Mouse (Mus musculus): ENCODE data around the gene Acss3. TPM values are rescaled to one million over a fixed set of nuclear protein-coding genes. Genes with fewer than 3 reads are reported as not detected.

Gene Acss3
- polyA plus RNA-seq, 1 experiment = 0.08 TPM

DNA sequence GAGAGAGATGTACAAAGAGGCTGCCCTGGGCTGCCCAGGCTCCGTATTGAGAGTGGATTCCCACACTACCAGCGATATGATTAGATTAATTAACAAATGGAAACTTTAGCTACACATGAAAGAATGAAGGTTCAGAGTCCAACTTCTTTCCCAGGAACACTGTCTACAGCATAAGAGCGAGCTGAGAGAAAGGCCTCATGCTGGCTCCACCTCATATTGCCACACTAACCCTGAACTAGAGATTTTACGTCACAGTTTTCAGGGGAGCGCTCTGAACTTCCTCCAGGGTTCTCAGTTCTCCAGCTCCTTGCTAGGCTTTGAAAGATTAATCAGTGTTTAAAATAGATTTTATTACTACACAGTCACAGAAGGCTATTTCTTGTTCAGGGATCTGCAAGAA, 182.1 kb downstream of the Acss3 start:
- H3K27me3 ChIP-seq (ENCODE audit: control insufficient read depth, insufficient read depth, insufficient read length) = no peaks in the 10 kb centered on the region
- no peaks in the 10 kb centered on the region for H3K79me2 ChIP-seq (ENCODE audit: control insufficient read depth, insufficient read depth)
- TF ChIP-seq MYOD1 (IDR thresholded peaks at IDR 0.05; ENCODE audit: control insufficient read depth, insufficient read length, low read depth) (no peak), MAX (IDR thresholded peaks at IDR 0.05) (no peak)

DNA sequence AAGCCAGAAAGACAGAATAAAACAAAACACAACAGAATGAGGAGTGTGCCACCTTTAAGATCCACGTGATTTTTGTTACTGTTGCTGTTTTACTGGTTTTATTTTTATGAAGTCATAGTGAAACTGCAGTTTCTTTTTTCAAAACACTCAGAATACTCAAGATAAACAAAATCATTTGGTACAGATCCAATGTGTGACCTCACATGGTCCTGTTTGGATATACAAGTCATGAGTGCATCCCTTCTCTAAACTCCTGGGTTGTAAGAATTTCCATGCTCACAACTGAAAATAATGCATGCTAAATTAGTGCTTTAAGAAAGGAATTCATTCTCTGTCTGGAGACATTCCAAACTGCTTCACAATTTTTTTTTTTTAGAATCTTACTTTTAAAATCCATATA, 184.0 kb downstream of the Acss3 start:
- Histone ChIP-seq H3K4me3 (ENCODE audit: insufficient read depth, poor library complexity, severe bottlenecking) (no peak overlapping the region), H3K79me2 (ENCODE audit: control insufficient read depth, insufficient read depth) (no peaks in the 10 kb centered on the region), H3K79me3 (ENCODE audit: low read depth) (no peaks in the 10 kb centered on the region), H3ac (ENCODE audit: control insufficient read depth, insufficient read length, low read depth) (no peak overlapping the region), H3K36me3 (ENCODE audit: control insufficient read depth, insufficient read depth) (no peaks in the 10 kb centered on the region), H3K27me3 (ENCODE audit: control insufficient read depth, insufficient read depth, insufficient read length) (no peaks in the 10 kb centered on the region)
- TF ChIP-seq CEBPB (IDR thresholded peaks at IDR 0.05; ENCODE audit: low read depth) (no peak), CTCF (IDR thresholded peaks at IDR 0.05; ENCODE audit: control insufficient read depth, insufficient read depth, insufficient read length) (no peak), USF1 (IDR thresholded peaks at IDR 0.05; ENCODE audit: low read depth) (no peak), MYOD1 (IDR thresholded peaks at IDR 0.05; ENCODE audit: control insufficient read depth, insufficient read length, low read depth) (no peak), MYOG (IDR thresholded peaks at IDR 0.05; ENCODE audit: control insufficient read depth, extremely low read depth, insufficient read length) (no peak), MAX (IDR thresholded peaks at IDR 0.05) (no peak), FOSL1 (IDR thresholded peaks at IDR 0.05; ENCODE audit: insufficient read depth, low read length, poor library complexity, severe bottlenecking) (no peak)

More for the DNA sequence above, 182.1 kb downstream of the Acss3 start:
- Histone ChIP-seq H3K4me3 (ENCODE audit: insufficient read depth, poor library complexity, severe bottlenecking) (no peak overlapping the region), H3K36me3 (ENCODE audit: control insufficient read depth, insufficient read depth) (no peaks in the 10 kb centered on the region), H3ac (ENCODE audit: control insufficient read depth, insufficient read length, low read depth) (no peak overlapping the region), H3K79me3 (ENCODE audit: low read depth) (no peaks in the 10 kb centered on the region)

DNA sequence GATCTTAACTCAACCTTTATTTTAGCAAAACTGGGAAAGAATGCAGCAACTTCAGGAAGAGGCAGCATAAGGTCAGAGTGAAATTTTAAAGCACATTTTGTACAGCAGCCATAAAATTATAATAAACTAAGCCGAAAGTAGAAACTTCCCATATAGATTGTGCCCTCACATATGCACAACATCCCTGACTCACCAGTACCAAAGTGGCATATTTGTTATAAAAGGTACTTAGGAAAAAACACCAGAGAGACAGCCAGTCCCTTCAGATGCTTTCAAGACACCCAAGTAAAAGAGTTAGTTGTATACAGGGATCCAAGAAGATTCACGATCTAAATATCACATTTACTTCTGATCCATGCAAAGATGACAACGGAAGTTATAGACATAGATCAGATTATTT, 184.6 kb downstream of the Acss3 start:
- Histone ChIP-seq H3K27me3 (ENCODE audit: control insufficient read depth, insufficient read depth, insufficient read length) (no peaks in the 10 kb centered on the region), H3ac (ENCODE audit: control insufficient read depth, insufficient read length, low read depth) (no peak overlapping the region), H3K79me3 (ENCODE audit: low read depth) (no peaks in the 10 kb centered on the region), H3K36me3 (ENCODE audit: control insufficient read depth, insufficient read depth) (no peaks in the 10 kb centered on the region), H3K4me3 (ENCODE audit: insufficient read depth, poor library complexity, severe bottlenecking) (no peak overlapping the region), H3K79me2 (ENCODE audit: control insufficient read depth, insufficient read depth) (no peaks in the 10 kb centered on the region)
- no peak for TF ChIP-seq MYOD1 (IDR thresholded peaks at IDR 0.05; ENCODE audit: control insufficient read depth, insufficient read length, low read depth)
- no peak for TF ChIP-seq FOSL1 (IDR thresholded peaks at IDR 0.05; ENCODE audit: insufficient read depth, low read length, poor library complexity, severe bottlenecking)
- no peak for TF ChIP-seq MAX (IDR thresholded peaks at IDR 0.05)
- TF ChIP-seq CEBPB (IDR thresholded peaks at IDR 0.05; ENCODE audit: low read depth) = no peak
- no peak for TF ChIP-seq CTCF (IDR thresholded peaks at IDR 0.05; ENCODE audit: control insufficient read depth, insufficient read depth, insufficient read length)
- TF ChIP-seq MYOG (IDR thresholded peaks at IDR 0.05; ENCODE audit: control insufficient read depth, extremely low read depth, insufficient read length) = no peak
- no peak for TF ChIP-seq USF1 (IDR thresholded peaks at IDR 0.05; ENCODE audit: low read depth)

DNA sequence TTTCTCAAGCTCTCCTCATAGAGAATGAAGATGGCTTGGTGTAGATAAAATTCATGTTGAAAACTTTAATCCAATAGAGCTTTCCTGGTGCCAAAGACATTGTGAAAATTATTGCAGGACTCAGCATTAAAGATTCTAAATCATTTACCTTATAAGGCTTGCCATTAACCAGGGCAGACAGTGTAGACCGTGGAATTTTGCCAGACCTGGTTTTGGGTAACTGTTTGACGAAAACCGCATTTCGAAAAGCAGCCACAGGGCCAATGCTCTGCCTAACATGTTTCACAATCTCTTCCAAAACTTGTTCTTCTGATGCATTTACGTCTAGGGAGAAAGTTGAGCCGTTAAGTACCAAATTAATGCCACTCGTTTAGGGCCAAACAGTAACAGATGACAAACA, 186.5 kb downstream of the Acss3 start:
- H3ac ChIP-seq (ENCODE audit: control insufficient read depth, insufficient read length, low read depth) = no peak overlapping the region
- H3K36me3 ChIP-seq (ENCODE audit: control insufficient read depth, insufficient read depth) = no peaks in the 10 kb centered on the region
- no peak overlapping the region for H3K4me3 ChIP-seq (ENCODE audit: insufficient read depth, poor library complexity, severe bottlenecking)
- no peaks in the 10 kb centered on the region for H3K79me2 ChIP-seq (ENCODE audit: control insufficient read depth, insufficient read depth)
- no peaks in the 10 kb centered on the region for H3K27me3 ChIP-seq (ENCODE audit: control insufficient read depth, insufficient read depth, insufficient read length)
- no peaks in the 10 kb centered on the region for H3K79me3 ChIP-seq (ENCODE audit: low read depth)
- TF ChIP-seq MYOD1 (IDR thresholded peaks at IDR 0.05; ENCODE audit: control insufficient read depth, insufficient read length, low read depth) (no peak), CTCF (IDR thresholded peaks at IDR 0.05; ENCODE audit: control insufficient read depth, insufficient read depth, insufficient read length) (no peak)

DNA sequence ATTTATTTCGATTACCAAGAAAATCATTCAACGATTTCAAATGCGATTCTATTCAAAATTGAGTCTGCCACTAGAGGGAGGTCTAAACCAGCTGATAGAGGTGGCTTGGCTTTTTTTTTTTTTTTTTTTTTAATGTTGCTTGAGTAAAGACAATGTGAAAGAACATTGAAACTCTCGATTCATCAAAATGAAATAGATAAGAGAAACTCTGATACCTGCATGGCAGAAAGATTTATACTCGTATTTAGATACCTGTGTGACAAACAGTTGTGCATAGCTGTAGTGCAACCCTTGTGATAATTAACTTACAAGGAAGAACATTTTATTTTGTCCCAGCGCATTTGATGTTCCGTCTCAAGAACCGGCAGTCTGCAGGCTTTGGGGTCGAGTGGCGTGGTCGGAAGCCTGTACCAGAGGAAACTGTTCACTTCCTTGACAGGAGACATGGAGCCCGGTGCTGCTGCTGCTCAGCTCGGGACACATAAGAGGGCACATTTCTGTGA, 190.8 kb downstream of the Acss3 start:
- Histone ChIP-seq H3K79me3 (ENCODE audit: low read depth) (no peaks in the 10 kb centered on the region), H3ac (ENCODE audit: control insufficient read depth, insufficient read length, low read depth) (no peak overlapping the region), H3K36me3 (ENCODE audit: control insufficient read depth, insufficient read depth) (no peaks in the 10 kb centered on the region), H3K27me3 (ENCODE audit: control insufficient read depth, insufficient read depth, insufficient read length) (no peaks in the 10 kb centered on the region), H3K79me2 (ENCODE audit: control insufficient read depth, insufficient read depth) (no peaks in the 10 kb centered on the region), H3K4me3 (ENCODE audit: insufficient read depth, poor library complexity, severe bottlenecking) (peak overlapping the region; percentile 7)
- TF ChIP-seq MYOD1 (IDR thresholded peaks at IDR 0.05; ENCODE audit: control insufficient read depth, insufficient read length, low read depth) = no peak
- no peak for TF ChIP-seq CEBPB (IDR thresholded peaks at IDR 0.05; ENCODE audit: low read depth)
- TF ChIP-seq CTCF (IDR thresholded peaks at IDR 0.05; ENCODE audit: control insufficient read depth, insufficient read depth, insufficient read length) = no peak
- TF ChIP-seq FOSL1 (IDR thresholded peaks at IDR 0.05; ENCODE audit: insufficient read depth, low read length, poor library complexity, severe bottlenecking) = no peak
- no peak for TF ChIP-seq MYOG (IDR thresholded peaks at IDR 0.05; ENCODE audit: control insufficient read depth, extremely low read depth, insufficient read length)
- TF ChIP-seq USF1 (IDR thresholded peaks at IDR 0.05; ENCODE audit: low read depth) = no peak
- no peak for TF ChIP-seq MAX (IDR thresholded peaks at IDR 0.05)

DNA sequence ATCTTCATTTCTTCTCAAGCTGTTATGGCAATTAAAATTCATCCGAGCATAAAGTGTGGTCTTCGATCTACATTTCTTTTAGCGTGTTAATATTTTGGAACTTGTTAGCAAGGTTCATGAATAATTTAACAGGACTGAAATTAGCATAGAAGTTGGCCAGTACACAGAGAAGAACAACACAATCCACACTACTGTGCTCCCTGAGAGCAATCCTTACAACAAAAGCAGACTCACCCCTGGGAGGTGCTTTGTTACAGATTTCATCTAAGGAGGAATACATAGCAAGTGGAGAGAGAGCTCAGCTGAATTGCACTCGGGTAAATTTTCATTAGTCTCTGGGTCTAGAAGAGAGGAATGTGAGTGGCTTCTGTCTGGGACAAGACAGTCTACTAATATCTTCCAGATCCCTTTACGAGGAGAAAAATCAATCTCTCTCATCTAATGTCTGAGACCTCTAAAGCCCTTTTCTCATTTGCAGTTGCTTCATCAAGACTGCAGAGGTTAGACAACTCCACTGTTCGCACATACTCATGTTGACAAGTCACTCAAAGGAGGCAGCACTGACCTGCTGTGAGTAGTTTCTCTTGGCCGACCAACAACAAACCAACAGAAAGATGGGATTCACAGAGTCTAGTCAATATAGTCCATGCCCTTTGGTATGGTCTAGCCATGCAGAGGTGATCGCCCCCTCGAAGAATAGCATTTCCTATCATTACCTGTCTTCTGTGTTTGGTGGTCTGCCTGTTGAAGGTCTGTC, 194.7 kb downstream of the Acss3 start:
- TF ChIP-seq MYOD1 (IDR thresholded peaks at IDR 0.05; ENCODE audit: control insufficient read depth, insufficient read length, low read depth) (no peak), MAX (IDR thresholded peaks at IDR 0.05) (no peak)
- Histone ChIP-seq H3K27me3 (ENCODE audit: control insufficient read depth, insufficient read depth, insufficient read length) (no peaks in the 10 kb centered on the region), H3K4me3 (ENCODE audit: insufficient read depth, poor library complexity, severe bottlenecking) (no peak overlapping the region)

More for the DNA sequence above, 194.7 kb downstream of the Acss3 start:
- Histone ChIP-seq H3ac (ENCODE audit: control insufficient read depth, insufficient read length, low read depth) (no peak overlapping the region), H3K79me3 (ENCODE audit: low read depth) (no peaks in the 10 kb centered on the region), H3K36me3 (ENCODE audit: control insufficient read depth, insufficient read depth) (no peaks in the 10 kb centered on the region), H3K79me2 (ENCODE audit: control insufficient read depth, insufficient read depth) (no peaks in the 10 kb centered on the region)

Data from C2C12 (cell line).